Mouse (Mus musculus) liver, postnatal 0 days (tissue): Measurements from ENCODE around the gene Ska3.

Experiments
- CTCF ChIP-seq: sonication (generic); IDR thresholded peaks from 2 replicates; pipeline ENCODE4 v1.5.1; 2016; ENCODE audit warnings: antibody characterized with exemption, low read depth
- EP300 ChIP-seq: IDR thresholded peaks from 2 replicates; pipeline ENCODE4 v1.6.1; 2016; ENCODE audit warnings: antibody characterized with exemption, low read depth, mild to moderate bottlenecking

GRCm38 (mm10) chr14:57852961-57853360 is 27.0 kb upstream of the Ska3 start:
- TF ChIP-seq CTCF (no peak), EP300 (no peak)
